Mouse (Mus musculus) kidney, embryonic 16.5 days (tissue): ENCODE data around the gene Mob3c. TPM values are rescaled to one million over a fixed set of nuclear protein-coding genes. Genes with fewer than 3 reads are reported as not detected.
A peak's percentile ranks its signal among the peaks of the same experiment; 100 is the strongest.

ENCODE experiments used
- ATAC-seq: fragments of 200-750 bp; cut with Nextera tagmentation; 2 replicates; pipeline ENCODE4 v1.8.0; 2017; ENCODE audit warnings: moderate TSS enrichment; ENCODE audit not compliant: low FRiP score, low TSS enrichment
- H3K27ac ChIP-seq: fragments of 300-500 bp; sonication (generic); 2 replicates; pipeline ENCODE4 v1.5.1; 2014; ENCODE audit warnings: low read length
- H3K27me3 ChIP-seq: fragments of 300-500 bp; sonication (generic); 2 replicates; pipeline ENCODE4 v1.6.1; 2014; ENCODE audit warnings: low read length, control low read depth, mixed read lengths; ENCODE audit not compliant: insufficient read depth
- H3K36me3 ChIP-seq: fragments of 300-500 bp; sonication (generic); 2 replicates; pipeline ENCODE4 v1.6.1; 2014; ENCODE audit warnings: low read length, control low read depth, mixed read lengths; ENCODE audit not compliant: insufficient read depth
- H3K4me1 ChIP-seq: fragments of 300-500 bp; sonication (generic); 2 replicates; pipeline ENCODE4 v1.6.1; 2014; ENCODE audit warnings: low read length, control low read depth, mixed read lengths; ENCODE audit not compliant: insufficient read depth
- H3K4me2 ChIP-seq: fragments of 300-500 bp; sonication (generic); replicated peaks from 2 replicates; pipeline ENCODE4 v1.6.1; 2014; ENCODE audit warnings: low read depth, low read length
- H3K4me3 ChIP-seq: fragments of 300-500 bp; sonication (generic); 2 replicates; pipeline ENCODE4 v1.5.1; 2014; ENCODE audit warnings: mild to moderate bottlenecking, low read length
- H3K9ac ChIP-seq: fragments of 300-500 bp; sonication (generic); replicated peaks from 2 replicates; pipeline ENCODE4 v1.6.1; 2014; ENCODE audit warnings: low read length
- H3K9me3 ChIP-seq: fragments of 300-500 bp; sonication (generic); 2 replicates; pipeline ENCODE4 v1.6.1; 2016; ENCODE audit warnings: low read length, control low read depth
- WGBS: fragments of 180-500 bp; shearing (Covaris S2); extraction: QIAGEN DNeasy Blood & Tissue Kit; methylation state at CpG from one replicate; pipeline ENCODE4 v1.1.7; 2014; 5-methylcytosine and 5-hydroxymethylcytosine counted together
- polyA plus RNA-seq: library from polyadenylated mRNA; unstranded; fragments of >200 nt; fragmentation: Nextera tagmentation; extraction: Ambion mirVana; gene quantifications from 2 replicates; pipeline ENCODE4 v1.2.1, GENCODE M21; 2015

The Mob3c gene
- polyA plus RNA-seq, 1 experiment from 2014 or later = 15.2 TPM

- Histone ChIP-seq H3K4me3 (no peak overlapping the region), H3K27ac (no peak overlapping the region)
These were observed 36.0 kb downstream of the Mob3c start for GRCm38 (mm10) chr4:115863880-115864279.

GRCm38 (mm10) chr4:115869512-115870210 lies 41.8 kb downstream of the Mob3c start:
- Histone ChIP-seq H3K27me3 (no peaks in the 10 kb centered on the region), H3K27ac (no peak overlapping the region), H3K9ac (no peak overlapping the region), H3K9me3 (no peaks in the 10 kb centered on the region), H3K4me1 (no peaks in the 10 kb centered on the region), H3K4me2 (no peak overlapping the region), H3K4me3 (no peak overlapping the region), H3K36me3 (peaks cover 5% of the 10 kb centered on the region; the same call in 1 of the 2 replicates)
- 31% methylated on average over 16 of the region's 16 CpGs for WGBS
- peak; percentile 46; the same call in 1 of the 2 replicates for ATAC-seq

More at GRCm38 (mm10) chr4:115863880-115864279, 36.0 kb downstream of the Mob3c start:
- H3K36me3 ChIP-seq = peaks cover 18% of the 10 kb centered on the region
- H3K9ac ChIP-seq = no peak overlapping the region
- no peak overlapping the region for H3K4me2 ChIP-seq
- WGBS = 25% methylated on average over 10 of the region's 10 CpGs
- no peaks in the 10 kb centered on the region for H3K9me3 ChIP-seq
- H3K4me1 ChIP-seq = peaks cover 4% of the 10 kb centered on the region
- H3K27me3 ChIP-seq = no peaks in the 10 kb centered on the region
- no peak for ATAC-seq

- no peak overlapping the region for H3K4me3 ChIP-seq
- H3K9me3 ChIP-seq = no peaks in the 10 kb centered on the region
- peaks cover 5% of the 10 kb centered on the region; the same call in 1 of the 2 replicates for H3K36me3 ChIP-seq
- H3K4me1 ChIP-seq = peaks cover 4% of the 10 kb centered on the region; the same call in 1 of the 2 replicates
- 83% methylated on average over 3 of the region's 3 CpGs for WGBS
- H3K4me2 ChIP-seq = no peak overlapping the region
- no peaks in the 10 kb centered on the region for H3K27me3 ChIP-seq
- ATAC-seq = no peak
- no peak overlapping the region for H3K27ac ChIP-seq
- no peak overlapping the region for H3K9ac ChIP-seq
These were observed 45.3 kb downstream of the Mob3c start for GRCm38 (mm10) chr4:115873231-115873630.

- H3K9ac ChIP-seq = 0 out of 2 replicates have a peak overlapping the region, but pooled peaks have one; percentile 35
These were observed 50.4 kb downstream of the Mob3c start for GRCm38 (mm10) chr4:115878216-115878678.

GRCm38 (mm10) chr4:115878828-115879227 lies 50.9 kb downstream of the Mob3c start:
- H3K36me3 ChIP-seq = no peaks in the 10 kb centered on the region
- WGBS = 52% methylated on average over 9 of the region's 9 CpGs
- H3K27me3 ChIP-seq = no peaks in the 10 kb centered on the region
- no peak overlapping the region for H3K9ac ChIP-seq
- no peak overlapping the region for H3K4me2 ChIP-seq
- ATAC-seq = no peak
- peaks cover 6% of the 10 kb centered on the region; the same call in 1 of the 2 replicates for H3K4me1 ChIP-seq
- no peak overlapping the region for H3K4me3 ChIP-seq
- H3K9me3 ChIP-seq = no peaks in the 10 kb centered on the region
- no peak overlapping the region for H3K27ac ChIP-seq

More at GRCm38 (mm10) chr4:115878216-115878678, 50.4 kb downstream of the Mob3c start:
- H3K9me3 ChIP-seq = no peaks in the 10 kb centered on the region
- H3K4me2 ChIP-seq = peak overlapping the region; percentile 26
- no peak for ATAC-seq
- H3K4me3 ChIP-seq = no peak overlapping the region
- no peaks in the 10 kb centered on the region for H3K27me3 ChIP-seq
- H3K27ac ChIP-seq = no peak overlapping the region
- H3K4me1 ChIP-seq = peaks cover 6% of the 10 kb centered on the region; the same call in 1 of the 2 replicates
- 2% methylated on average over 11 of the region's 11 CpGs for WGBS
- peaks cover 4% of the 10 kb centered on the region; the same call in 1 of the 2 replicates for H3K36me3 ChIP-seq

- H3K4me3 ChIP-seq = no peak overlapping the region
- ATAC-seq = no peak
- WGBS = 28% methylated on average over 1 of the region's 1 CpGs
These were observed 53.3 kb downstream of the Mob3c start for GRCm38 (mm10) chr4:115881183-115881582.

GRCm38 (mm10) chr4:115882195-115882594 lies 54.3 kb downstream of the Mob3c start:
- 49% methylated on average over 4 of the region's 4 CpGs for WGBS

More at GRCm38 (mm10) chr4:115881183-115881582, 53.3 kb downstream of the Mob3c start:
- Histone ChIP-seq H3K4me1 (peaks cover 6% of the 10 kb centered on the region; the same call in 1 of the 2 replicates), H3K27ac (no peak overlapping the region), H3K36me3 (no peaks in the 10 kb centered on the region), H3K4me2 (no peak overlapping the region), H3K27me3 (no peaks in the 10 kb centered on the region), H3K9ac (no peak overlapping the region), H3K9me3 (no peaks in the 10 kb centered on the region)

GRCm38 (mm10) chr4:115884022-115884421 lies 56.1 kb downstream of the Mob3c start, which contains the start of gene Kncn:
Gene Kncn (plus strand): TSS chr4:115884400.
- no peak within 1 kb of the TSS for H3K4me2 ChIP-seq
- no peak within 1 kb of the TSS for H3K9ac ChIP-seq
- ATAC-seq = 0 out of 2 replicates have a peak, but pooled peaks have one; percentile 23
- H3K4me1 ChIP-seq = no peaks in the 10 kb centered on the region
- no peaks in the 10 kb centered on the region for H3K36me3 ChIP-seq
- no peak within 1 kb of the TSS for H3K4me3 ChIP-seq
- no peaks in the 10 kb centered on the region for H3K9me3 ChIP-seq
- 55% methylated on average over 6 of the region's 6 CpGs for WGBS
- H3K27me3 ChIP-seq = 0 out of 2 replicates have a peak, but pooled peaks cover under 1% of the 10 kb centered on the region
- no peak within 1 kb of the TSS for H3K27ac ChIP-seq

More at GRCm38 (mm10) chr4:115882195-115882594, 54.3 kb downstream of the Mob3c start:
- no peaks in the 10 kb centered on the region for H3K27me3 ChIP-seq
- no peak for ATAC-seq
- H3K4me3 ChIP-seq = no peak overlapping the region
- no peaks in the 10 kb centered on the region for H3K36me3 ChIP-seq
- no peak overlapping the region for H3K4me2 ChIP-seq
- no peaks in the 10 kb centered on the region for H3K9me3 ChIP-seq
- H3K9ac ChIP-seq = no peak overlapping the region
- peaks cover 6% of the 10 kb centered on the region; the same call in 1 of the 2 replicates for H3K4me1 ChIP-seq
- H3K27ac ChIP-seq = no peak overlapping the region
